Mouse (Mus musculus) MEL (cell line): ENCODE data around the gene Hoxb1.

Experiments
- CTCF ChIP-seq, 3 experiments: IDR thresholded peaks in 2 of 3; conservative IDR thresholded peaks in 1 of 3; 2 replicates each; pipeline ENCODE4 v1.5.1; 2011 to 2012; ENCODE audit warnings: low read length in 3 of 3, low read depth in 2 of 3, mild to moderate bottlenecking in 2 of 3, improper control_type of control experiment in 1 of 3, inconsistent platforms in 1 of 3, mixed read lengths in 1 of 3, moderate library complexity in 1 of 3; ENCODE audit not compliant: control insufficient read depth in 1 of 3, insufficient read depth in 1 of 3, poor library complexity in 1 of 3, severe bottlenecking in 1 of 3
- USF1 ChIP-seq: IDR thresholded peaks from 2 replicates; pipeline ENCODE4 v1.6.1; 2014; ENCODE audit warnings: low read depth, mild to moderate bottlenecking, inconsistent platforms, low read length, improper control_type of control experiment, moderate library complexity
- ZNF384 ChIP-seq: IDR thresholded peaks from 2 replicates; pipeline ENCODE4 v1.6.1; 2012; ENCODE audit warnings: low read depth, mild to moderate bottlenecking, inconsistent platforms, low read length, improper control_type of control experiment

DNA sequence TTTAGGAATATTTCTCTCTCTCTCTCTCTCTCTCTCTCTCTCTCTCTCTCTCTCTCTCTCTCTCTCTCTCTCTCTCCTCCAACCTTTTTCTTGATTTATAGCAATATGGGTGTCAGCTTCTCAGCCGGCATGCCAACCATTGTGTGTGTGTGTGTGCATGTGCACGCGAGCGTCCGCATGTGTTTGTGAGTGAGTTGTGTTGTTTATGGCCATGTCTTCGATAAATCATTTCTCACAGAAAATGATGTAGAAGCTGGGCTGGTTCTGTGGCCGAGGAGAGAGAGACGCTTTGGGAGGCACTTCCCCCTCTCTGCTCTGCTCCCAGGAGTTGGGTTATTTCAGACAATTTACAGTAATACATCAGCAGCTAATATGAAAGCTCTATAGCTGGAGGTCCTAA lies 36.9 kb upstream of the Hoxb1 start:
- TF ChIP-seq CTCF (IDR thresholded peaks at IDR 0.05 in 2 of 3, conservative IDR thresholded peaks at IDR 0.05 in 1 of 3; ENCODE audit: control insufficient read depth in 1 of 3, insufficient read depth in 1 of 3, low read depth in 2 of 3, low read length in 3 of 3, poor library complexity in 1 of 3, severe bottlenecking in 1 of 3): no peak
- TF ChIP-seq USF1: no peak
- TF ChIP-seq ZNF384: no peak
